Mouse (Mus musculus): ENCODE data around the gene Micall1.

GRCm38 (mm10) chr15:79060887-79061565 lies 47.7 kb upstream of the Micall1 start:
- TF ChIP-seq CTCF (IDR thresholded peaks at IDR 0.05; ENCODE audit: extremely low read depth, insufficient read length, insufficient replicate concordance, low read depth, low read length) (no peak), POLR2A (IDR thresholded peaks at IDR 0.05; ENCODE audit: low read depth, low read length) (no peak)

Data from small intestine, adult 2 months (tissue).